Mouse (Mus musculus) Muller cell, postnatal 12 days (primary cell): ENCODE measurements at regions not wholly inside any gene's neighbourhood (a gene's known extent, or its start where the extent isn't known, plus 50 kb on each side); places are given as distances from the start of the nearest gene placed in this dataset.
"Not testable (repeated sequence)": the region's sequence is repeated elsewhere in the genome, so short reads cannot be mapped to it uniquely, and the experiment has no call there.

Experiments used
- DNase-seq: peaks from one replicate; pipeline ENCODE4 v3.0.0-alpha.2; 2015; ENCODE audit errors: inconsistent ontology term

DNA sequence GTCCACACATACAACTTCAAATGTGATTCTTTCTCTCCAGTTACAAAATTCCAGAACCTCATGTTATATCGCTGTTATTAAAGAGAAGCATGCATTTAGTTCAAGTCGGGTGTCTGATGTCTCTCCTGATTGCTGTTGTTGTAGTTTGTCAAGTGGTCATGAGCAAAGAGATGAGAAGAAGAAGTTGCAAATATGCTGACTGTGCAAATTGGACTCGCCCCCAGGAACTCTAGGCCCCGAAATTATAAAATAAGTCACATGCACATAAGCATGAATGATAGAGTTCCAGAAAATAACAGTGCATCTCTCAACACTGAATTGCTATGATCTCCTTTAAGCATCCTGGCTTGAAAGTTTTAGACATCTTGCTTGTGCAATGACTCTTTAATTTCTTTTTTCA, 53.3 kb downstream of the Kif2b start:
- DNase-seq, result no peak

DNA sequence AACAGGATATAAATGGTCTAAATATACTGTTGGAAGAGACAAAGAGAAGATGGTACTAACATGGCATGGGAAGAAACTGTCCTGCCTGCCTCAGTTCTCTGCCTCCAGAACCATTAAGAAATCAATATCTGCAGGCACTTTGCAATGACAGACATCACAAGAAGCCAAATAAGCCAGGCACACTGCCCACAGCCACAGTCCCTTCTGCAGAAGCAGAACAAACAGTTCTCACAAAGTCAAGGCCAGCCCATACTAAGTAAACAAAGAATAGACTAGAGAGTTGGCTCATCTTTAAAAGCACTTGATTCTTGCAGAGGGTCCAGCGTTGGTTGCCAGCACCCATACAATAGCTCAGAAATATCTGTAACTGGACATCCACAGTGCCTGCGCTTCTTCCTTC, 98.1 kb downstream of the Kif2b start:
- DNase-seq, result no peak

DNA sequence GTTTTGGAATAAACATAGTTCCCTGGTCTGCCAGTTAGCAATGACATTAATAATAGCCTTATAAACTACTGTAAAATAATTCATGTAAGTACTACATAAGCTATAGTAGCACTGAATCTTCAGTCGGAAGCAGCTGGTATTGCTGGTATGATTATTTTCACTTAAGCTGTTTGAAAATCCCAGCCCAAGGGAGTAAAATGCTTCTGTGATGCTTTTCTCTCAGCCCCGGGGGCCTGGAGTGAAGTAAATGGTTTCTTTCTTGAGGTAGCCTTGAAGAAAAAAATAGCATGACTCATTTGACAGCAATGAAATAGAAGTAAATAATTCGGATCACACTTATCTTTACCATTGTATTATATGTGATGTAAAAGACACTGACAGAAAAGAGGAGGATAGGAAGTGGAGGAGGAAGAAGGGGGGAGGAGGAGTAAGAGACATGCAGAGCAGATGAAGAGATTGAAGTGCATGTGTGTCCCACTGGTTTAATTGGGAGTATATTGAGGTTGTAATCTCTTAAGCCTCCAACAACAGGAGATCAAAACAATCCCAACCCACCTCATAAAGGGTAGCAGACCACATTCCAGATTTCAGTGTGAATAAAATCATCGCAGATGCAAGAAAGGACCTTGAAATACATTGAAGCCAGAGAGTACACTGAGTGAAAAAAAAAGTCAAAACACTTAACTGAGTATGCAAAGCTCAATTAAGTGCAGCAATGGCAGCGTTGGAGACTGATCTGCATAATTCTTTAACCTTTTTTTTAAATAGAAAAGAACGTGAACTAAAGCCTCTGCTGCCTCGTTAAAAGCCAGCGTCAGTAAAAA, 113.6 kb downstream of the Kif2b start:
- DNase-seq, result no peak

DNA sequence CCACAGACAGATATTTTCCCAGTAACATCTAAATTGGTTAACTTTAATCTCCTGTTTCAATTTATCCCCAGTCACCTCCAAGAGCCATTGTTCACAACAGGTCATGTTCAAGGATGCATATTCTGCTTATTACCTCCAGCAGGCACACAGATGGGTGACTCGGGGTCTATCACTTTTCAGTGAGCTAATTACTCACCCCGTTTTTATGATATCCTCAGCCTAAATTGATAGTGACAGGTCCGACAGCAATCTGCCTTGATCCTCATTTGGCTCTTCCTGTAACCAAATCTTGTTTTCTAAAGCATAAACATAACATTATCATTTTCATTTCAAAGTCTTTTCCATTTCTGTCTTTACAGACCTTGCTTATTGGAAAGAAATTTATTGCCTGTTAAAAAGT, 115.4 kb downstream of the Kif2b start:
- DNase-seq, result no peak

DNA sequence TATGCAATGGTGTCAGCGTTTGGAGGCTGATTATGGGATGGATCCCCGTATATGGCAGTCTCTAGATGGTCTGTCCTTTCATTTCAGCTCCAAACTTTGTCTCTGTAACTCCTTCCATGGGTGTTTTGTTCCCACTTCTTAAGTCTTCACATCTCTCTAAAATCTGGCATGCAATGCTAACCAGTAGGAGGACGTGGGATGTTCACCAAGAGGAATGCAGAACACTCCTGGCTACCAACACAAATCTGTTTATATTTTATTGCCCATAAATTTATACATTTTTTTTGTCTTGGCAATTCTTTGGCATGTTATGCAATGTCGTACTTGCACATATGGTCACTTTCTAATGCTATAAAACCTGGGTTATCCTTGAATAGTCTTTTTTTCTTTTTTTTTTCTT, 135.0 kb downstream of the Kif2b start:
- no peak for DNase-seq

DNA sequence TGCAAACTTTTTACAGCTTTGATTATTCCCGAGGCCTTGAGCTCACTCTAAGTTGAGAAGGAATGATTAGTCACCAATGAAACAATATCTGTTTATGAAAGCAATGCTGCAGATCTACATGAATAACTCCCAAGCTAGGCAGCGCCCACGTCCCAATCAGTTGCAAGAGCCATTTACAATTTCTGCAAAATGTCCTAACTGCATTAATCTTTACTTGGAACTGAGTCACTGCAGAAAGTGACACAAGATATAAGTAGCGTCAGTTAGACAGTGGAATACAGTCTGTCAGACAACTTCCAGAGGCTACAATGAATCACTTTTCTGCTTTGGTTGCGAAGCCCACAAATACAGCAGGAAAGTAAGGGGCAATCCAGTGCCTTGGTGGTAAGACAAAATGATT, 145.2 kb downstream of the Kif2b start:
- no peak for DNase-seq

DNA sequence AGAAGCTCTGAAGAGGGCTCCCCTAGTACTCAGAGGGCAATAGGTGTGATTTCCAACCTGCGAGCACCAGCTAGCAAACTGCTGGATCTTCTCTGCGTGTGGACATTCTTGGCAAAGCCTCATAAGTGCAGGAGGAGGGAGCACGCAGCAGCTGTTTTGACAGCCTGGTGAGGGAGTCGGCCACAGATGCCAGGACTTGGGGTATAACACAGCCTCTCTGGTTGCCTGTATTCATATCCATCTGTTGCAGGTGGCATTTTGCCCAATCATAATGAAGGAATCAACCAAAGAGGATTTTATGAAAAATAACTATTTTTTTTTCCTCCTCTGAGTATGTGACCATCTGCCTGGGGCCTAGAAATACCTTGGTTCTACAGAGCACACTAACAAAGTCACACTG, 150.6 kb downstream of the Kif2b start:
- no peak for DNase-seq

DNA sequence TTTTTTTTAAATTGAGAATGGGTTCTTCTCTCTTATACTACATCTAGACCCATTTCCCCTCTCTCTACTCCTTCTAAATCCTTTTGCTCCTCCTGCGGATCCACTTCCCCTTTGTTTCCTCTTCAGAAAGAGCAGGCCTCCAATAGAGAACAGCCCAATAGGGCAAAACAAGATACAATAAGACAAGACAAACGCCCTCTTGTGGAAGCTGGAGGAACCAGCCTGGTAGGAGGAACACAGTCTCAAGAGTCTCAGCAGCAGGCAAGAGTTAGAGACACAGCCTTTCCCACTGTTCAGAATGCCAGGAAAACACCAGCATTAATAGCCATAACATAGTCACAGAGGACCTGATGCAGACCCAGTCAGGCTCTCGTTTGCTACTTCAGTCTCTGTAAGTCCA, 190.2 kb downstream of the Kif2b start:
- DNase-seq, result no peak

DNA sequence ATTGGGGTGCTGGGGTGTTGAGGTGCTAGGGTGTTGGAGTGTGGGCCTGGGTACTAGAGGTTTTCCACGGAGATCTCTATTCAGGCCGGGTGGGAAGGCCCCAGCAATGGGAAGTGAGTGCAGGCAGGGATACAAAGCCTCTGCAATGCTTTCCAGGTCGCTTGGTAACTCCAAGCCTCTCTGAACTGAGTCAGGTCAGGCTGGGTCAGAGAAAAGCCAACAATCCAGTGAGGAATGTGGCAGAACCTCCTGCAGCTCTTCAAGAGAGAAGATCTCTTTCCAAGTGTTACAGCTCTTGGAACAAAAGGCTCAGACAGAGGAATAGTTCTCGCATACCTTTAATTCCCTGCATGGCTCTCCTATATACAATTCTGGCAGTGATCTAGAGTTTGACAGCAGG, 220.3 kb downstream of the Kif2b start:
- DNase-seq, result peak; percentile 59

DNA sequence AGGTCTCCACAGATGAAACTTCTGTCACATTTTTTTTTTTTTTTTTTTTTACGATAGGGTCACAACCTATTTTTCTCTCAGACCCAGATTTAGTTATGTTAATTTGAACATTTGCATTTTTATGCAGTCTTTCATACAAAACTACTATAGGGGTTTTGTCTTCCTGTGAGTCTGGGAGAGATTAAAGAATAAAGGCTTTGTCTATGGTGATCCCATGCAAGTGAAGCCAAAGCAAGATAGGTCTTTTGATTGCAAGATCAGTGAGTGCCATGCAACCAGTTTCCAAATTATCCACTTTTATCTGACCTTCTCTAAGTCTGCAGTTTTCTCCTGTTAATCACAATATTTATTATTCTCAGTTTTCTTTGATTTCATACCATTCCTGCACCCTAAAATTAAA, 234.7 kb downstream of the Kif2b start:
- DNase-seq, result no peak

DNA sequence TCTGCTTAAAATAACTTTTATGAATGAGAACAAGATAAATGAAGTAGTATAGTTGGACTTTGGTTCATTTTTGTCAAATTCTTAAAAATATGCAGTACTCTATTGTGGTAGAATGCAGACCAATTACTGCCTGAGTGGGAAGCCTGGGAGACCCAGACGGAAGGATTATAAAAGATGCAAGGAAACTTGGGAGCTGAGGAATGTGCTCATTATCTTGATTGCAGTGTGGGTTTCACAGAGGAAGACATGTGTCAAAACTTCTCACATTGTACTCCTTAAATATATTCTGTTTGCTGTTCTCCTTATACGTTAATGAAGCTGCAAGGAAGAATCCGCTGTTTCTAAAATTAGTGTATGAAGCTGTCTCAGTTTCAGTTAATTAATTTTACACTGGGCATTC, 244.3 kb downstream of the Kif2b start:
- DNase-seq, result peak; percentile 69

DNA sequence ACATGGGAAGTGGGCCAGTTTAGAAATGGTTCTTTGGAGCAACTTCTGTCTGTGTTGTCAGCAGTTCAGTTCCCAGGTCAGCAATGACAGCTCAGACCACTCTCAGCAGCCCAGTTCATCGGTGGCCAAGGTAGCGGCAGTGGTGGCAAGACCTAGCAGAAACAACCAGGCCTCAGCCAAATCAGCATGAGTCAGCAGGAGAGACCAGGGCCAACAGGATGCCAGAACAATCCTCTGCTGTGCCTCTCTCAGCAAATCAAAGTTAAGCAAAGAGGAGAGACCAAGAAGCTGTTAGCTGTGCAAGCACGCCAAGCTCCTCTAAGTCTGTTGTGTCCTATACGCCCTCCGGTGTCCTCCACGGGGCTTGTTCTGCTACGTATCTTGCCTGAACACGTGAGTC, 249.8 kb downstream of the Kif2b start:
- peak; percentile 10 for DNase-seq

DNA sequence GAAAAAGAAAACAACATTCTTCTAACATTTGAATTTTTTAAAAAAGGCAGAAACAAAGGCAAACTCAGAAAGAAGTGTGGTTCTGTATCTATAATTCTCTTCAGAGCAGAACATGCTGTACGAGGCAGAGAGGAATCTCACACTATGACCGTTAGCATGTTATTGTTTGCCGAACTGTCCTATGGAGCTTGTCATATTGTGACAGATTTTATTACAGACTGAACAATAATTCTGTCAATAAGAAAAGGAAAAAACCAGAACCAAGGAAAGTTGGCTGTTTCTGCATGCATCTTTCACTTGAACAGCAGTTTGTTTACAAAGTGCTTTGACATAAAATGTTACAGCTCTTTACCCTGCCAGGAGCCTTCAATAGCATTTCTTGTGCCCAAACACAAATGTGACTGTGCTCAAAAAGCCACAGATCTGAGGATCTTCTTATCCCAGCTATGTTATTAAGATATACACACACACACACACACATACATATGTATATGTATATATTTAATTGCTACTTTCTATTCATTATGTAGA, 267.1 kb downstream of the Kif2b start:
- DNase-seq, result no peak

DNA sequence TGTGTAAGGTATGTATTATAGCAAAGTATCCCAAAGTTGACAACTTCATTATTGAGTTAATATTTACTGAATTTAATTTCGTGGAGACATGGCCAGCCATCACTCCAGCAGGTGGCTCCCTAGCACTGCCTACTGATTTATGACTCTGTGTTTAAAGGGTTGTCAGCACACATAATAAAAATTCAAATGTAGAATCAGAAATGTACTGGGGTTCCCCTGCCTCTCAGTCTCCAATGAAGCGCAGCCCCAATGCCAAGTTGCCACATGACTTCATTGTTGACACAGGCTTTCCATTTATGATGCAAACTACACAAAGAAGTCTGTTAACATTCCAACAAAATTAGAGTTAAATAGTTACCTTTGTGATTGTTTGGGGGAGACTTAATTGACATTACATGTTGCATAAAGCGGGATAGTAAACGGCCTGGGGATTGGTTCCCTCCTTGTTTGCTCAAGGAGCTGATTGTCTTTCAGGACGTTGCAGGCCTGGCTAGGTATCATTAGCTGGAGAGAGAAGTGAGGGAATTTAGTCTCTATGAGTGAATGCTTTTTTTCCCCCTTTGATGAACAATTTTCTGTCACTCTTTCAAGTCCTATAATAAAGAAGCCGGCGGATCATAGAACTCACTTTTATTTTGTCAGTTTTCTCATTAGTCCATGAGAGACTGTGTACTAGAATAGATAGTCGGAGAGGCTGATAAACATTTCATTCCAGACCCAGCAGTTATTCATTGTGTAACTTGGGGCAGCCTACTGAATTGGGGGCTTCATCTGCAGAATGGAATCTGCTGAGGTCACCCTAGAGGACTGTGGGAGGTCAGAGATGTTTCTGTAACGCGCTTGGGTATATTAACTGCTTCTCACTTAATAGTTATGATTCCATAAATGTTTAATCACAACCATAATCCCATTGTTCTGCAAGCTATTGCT, 287.9 kb downstream of the Kif2b start:
- DNase-seq, result peak; percentile 49

DNA sequence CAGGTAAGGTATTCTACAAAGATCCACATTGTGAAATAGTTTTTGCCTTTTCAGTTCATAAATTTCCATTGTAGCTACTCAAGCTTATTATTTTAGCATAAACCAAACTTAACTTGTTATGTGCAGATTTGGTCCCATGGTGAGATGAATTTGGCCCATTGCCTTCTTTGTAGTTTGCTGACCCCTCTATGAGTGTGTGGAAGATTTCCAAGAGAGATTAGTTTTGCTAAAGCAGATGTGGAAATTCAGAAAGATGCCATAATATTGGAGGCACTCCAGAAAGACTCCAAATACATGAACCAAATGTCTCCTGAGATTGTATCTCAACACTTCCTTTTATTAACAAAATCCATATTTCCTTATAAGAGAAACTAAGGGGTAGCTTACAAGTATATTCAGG, 291.0 kb downstream of the Kif2b start:
- DNase-seq, result no peak

DNA sequence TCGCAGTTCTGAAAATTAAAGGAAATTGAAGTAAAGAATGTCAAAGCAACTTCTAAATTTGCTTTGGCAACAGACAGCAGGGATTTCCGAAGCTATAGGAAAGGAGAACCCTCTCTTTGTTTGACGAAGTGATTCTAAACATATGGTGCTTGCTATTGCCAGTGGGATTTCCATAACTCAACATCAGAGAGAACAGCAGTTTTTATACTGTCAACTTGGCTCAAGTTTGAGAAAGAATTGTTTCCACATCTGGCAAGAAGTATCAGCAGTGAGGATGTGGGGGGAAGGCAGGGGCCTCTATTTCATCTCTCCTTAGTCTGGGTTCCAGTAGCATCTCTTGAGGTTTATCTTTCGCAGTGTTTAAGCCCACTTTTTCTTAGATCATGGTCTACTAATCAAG, 315.1 kb downstream of the Kif2b start:
- no peak for DNase-seq

DNA sequence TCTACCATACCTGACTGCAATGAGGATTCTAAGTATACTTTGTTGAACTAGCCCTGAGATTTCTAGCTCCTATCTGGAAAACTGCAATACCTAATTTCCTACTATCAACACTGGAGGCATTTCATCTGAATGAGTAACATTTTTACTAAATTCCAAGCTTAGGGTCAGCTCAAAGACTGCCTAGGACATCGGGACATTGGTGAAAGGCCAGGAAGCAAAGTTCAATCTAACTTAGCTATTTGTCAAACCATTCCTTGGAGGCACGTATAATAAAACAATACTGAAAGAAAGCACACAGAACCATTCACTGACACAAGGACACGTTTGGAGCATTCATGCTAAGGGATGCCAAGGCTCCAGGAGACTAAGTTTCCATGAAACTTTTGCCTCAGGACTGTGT, 335.3 kb downstream of the Kif2b start:
- DNase-seq, result not testable (repeated sequence)

DNA sequence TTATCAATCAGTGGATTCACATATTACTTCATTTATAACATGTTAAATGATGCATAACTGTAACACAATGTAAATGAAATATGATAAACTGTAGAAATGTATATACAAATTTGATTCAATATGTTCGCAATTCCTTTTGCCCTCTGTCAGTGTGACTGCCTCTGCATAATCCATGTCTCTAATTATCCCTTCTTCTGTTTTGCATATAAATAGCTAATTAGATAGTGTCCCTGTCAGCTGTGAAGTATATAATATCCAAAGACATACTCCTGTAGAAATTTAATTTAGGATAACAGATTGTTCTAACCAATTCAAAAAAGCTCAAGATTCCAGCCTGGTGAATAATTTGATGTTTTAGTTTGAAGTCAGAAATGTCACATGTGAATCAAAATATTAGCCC, 361.2 kb downstream of the Kif2b start:
- DNase-seq, result no peak

DNA sequence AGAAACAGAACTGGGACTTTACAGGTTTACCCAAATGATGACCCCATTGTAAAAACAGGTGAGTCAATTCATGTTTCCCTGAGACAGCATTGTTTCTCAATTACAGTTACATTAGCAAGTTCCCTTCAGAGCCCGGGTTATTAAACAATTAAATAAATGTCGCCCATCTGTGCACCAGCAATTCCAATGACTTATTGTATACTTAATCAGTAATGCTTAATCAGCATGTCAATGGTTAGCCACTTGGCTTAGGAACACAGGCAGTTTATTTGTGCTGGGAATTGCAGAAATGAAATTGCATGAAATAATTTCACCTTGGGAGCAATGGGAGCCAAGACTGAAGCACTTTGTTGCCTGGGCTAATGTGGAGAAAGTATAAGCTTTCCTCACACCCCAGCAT, 364.3 kb downstream of the Kif2b start:
- no peak for DNase-seq

DNA sequence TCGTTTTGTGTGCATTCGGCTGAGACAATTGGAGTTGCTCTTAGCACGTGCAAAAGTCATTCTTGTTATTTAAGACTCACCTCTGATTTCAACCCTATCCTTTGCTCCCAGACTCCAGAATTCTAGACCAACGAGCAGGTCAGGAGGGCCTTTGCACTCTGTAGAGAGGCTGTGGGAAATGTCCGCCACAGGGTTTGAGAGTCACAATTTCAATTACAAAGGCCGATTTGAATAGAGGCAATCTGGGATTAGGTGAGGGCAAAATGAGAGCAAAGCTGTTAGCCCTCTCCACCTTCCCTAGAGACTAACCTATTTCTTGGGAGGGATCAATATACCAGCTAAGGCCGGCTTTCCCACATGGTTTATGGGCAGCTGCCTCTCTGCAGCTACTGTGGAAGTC, 370.9 kb downstream of the Kif2b start:
- DNase-seq, result no peak

DNA sequence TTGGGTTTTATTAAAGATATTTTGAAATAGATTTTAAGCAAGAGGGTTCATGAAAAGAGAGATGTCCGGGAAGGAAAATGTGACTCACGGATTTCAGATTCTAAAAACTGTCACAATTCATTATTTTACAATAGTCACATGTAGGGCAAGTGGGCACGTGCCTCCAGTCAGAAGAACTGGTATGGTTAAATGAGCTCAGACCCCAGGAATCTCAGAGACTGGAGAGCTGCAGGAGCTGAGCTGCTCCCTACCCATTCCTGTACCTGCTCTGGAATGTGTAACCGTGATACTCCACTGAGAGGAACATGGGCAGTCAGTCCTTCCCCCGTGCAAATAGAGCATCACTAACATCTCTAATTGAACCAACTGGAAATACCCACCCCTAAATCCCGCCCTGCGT, 372.9 kb downstream of the Kif2b start:
- DNase-seq, result peak; percentile 92

DNA sequence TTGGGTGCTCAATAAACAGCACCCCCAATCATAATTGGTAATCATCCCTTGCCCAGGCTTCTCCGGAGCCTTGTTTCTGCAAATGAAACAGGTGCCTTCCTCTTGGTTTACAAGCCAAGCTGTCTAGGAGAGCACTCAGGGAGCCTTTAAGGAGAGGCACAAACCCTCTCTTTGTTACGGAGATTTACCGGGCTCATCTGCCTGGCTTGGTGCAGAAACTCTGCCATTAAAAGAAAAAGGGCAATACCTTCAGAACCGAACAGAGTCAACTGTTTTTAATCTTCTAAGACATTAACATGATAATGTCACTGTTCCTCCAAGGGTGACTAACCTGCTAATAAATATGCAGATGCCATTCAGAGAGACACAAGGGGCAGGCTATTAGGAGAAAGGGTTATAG, 380.5 kb downstream of the Kif2b start:
- no peak for DNase-seq

DNA sequence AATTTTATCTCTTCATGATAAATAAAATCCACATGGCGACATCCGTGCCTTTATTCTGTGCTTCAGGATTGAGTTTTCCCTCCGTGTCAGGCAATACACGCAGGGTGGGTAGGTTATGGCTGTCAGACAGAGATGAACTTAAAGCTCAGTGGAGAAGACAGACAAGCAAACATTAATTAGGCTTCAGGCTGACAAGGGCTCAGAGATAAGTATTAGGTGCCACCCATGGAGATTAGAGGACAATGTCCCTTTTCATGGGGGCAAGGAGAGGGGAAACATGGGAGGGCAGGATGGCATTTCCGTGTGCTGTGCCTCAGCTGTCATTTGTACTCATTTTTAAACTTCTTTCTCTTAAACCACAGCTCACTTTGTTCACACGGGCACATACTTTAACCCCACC, 381.0 kb downstream of the Kif2b start:
- no peak for DNase-seq
